ENCODE assay signal across 22 mouse cellular contexts in genomic region chr3:148487949-148488348, GRCm38 (mm10).
"Had no signal": no experiment of that assay in that cellular context is flagged by ENCODE, and none has a peak within 500 bp of the region (broad histone marks: within the 10 kb centered on the region; RNA-seq: fewer than 3 reads in every experiment).

No protein-coding gene starts in this region.

- H3K4me3 ChIP-seq: kidney, embryonic 15.5 days; limb, embryonic 12.5 days; limb, embryonic 15.5 days; midbrain, embryonic 10.5 days; midbrain, embryonic 13.5 days; stomach, embryonic 15.5 days had no signal

- H3K4me1 ChIP-seq: kidney, embryonic 15.5 days; limb, embryonic 12.5 days; midbrain, embryonic 10.5 days; midbrain, embryonic 13.5 days; stomach, embryonic 15.5 days had no signal

- H3K36me3 ChIP-seq: kidney, embryonic 15.5 days; limb, embryonic 12.5 days; limb, embryonic 15.5 days; midbrain, embryonic 10.5 days; midbrain, embryonic 13.5 days; stomach, embryonic 15.5 days had no signal

- H3K9me3 ChIP-seq: kidney, embryonic 15.5 days; limb, embryonic 12.5 days; limb, embryonic 15.5 days; midbrain, embryonic 10.5 days; midbrain, embryonic 13.5 days; stomach, embryonic 15.5 days had no signal

- DNase-seq: kidney, postnatal 10 days; kidney, postnatal 36 days; layer of hippocampus, postnatal 36 days; left cerebral cortex, postnatal 4 days; liver, postnatal 0 days; lung, embryonic 14.5 days; right cerebral cortex, adult 18-20 months; right cerebral cortex, postnatal 14 days; right cerebral cortex, postnatal 4 days; spleen, adult 18-20 months; thymus, postnatal 36 days had no signal

- H3K4me2 ChIP-seq: kidney, embryonic 15.5 days; limb, embryonic 12.5 days; limb, embryonic 15.5 days; liver, embryonic 11.5 days; lung, embryonic 14.5 days; midbrain, embryonic 13.5 days; stomach, embryonic 15.5 days had no signal

- H3K27ac ChIP-seq: kidney, embryonic 15.5 days; limb, embryonic 12.5 days; limb, embryonic 15.5 days; liver, embryonic 14.5 days; macrophage; midbrain, embryonic 10.5 days; midbrain, embryonic 13.5 days; stomach, embryonic 15.5 days had no signal

- H3K27me3 ChIP-seq: kidney, embryonic 15.5 days; limb, embryonic 12.5 days; limb, embryonic 15.5 days; midbrain, embryonic 13.5 days; stomach, embryonic 15.5 days had no signal

- ATAC-seq: liver, postnatal 0 days; lung, postnatal 0 days; midbrain, embryonic 13.5 days; midbrain, embryonic 16.5 days had no signal

- H3K9ac ChIP-seq: kidney, embryonic 15.5 days; limb, embryonic 12.5 days; limb, embryonic 15.5 days; liver, embryonic 14.5 days; liver, postnatal 0 days; lung, embryonic 14.5 days; midbrain, embryonic 13.5 days; stomach, embryonic 15.5 days had no signal
